Mouse (Mus musculus): ENCODE measurements around the gene Gtf2e1.

The Gtf2e1 gene

DNA sequence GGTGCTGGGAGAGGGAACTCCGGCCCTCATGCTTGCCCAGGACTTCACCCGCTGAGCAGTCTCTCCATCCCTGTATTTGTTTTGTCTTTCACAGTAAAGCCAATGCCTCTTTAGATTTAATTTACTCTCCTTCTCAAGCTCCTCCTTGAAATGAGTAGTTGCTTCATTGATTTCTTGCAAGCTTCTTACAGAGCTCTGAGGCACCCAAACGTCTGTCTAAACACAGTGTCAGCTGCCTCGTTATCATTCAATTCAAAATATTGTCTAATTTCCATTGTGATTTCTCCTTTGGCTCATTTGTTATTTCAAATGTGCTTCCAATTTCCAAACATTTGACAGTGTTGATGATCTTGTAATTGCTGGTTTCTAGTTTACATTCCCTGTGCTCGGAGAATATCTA, 6.7 kb upstream of the Gtf2e1 start:
- no peak for DNase-seq (ENCODE audit: low spot score)

DNA sequence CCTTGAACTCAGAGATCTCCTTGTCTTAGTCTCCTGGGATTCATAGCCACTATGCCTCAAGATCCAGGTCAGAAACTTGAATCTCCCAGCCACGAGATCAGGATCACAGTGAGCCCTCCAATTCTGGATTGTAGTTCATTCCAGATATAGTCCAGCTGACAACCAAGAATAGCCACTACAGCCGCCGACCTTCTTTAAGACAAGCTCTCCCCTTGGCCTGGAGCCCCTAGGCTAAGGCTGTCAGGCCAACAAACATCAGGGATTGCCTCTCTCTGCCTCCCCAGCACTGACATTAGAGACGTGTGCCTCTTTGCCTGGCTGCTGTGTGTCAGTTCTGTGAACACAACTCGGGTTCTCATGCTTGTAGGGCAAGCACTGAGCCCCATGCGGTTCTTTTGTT, 1.2 kb upstream of the Gtf2e1 start:
- DNase-seq (ENCODE audit: low spot score), result no peak

DNA sequence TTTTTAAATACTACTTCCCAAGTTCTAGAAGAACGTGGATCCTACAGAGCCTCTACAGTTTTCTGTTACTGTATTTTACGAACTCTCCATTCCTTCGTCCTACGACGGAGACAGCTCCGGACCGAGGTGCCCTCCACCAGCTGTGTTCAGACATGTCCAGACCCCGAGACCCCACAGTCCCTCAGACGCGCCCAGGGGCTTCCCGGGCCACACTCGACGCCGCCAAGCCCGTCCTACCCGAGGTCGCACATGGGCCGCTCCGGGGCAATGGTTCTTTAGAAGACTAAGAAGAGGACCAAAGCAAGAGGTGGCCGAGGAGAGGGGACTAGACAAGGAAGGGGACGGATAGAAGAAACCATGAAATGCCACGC, 364 bp downstream of the Gtf2e1 start:
- DNase-seq (ENCODE audit: low spot score), result no peak

DNA sequence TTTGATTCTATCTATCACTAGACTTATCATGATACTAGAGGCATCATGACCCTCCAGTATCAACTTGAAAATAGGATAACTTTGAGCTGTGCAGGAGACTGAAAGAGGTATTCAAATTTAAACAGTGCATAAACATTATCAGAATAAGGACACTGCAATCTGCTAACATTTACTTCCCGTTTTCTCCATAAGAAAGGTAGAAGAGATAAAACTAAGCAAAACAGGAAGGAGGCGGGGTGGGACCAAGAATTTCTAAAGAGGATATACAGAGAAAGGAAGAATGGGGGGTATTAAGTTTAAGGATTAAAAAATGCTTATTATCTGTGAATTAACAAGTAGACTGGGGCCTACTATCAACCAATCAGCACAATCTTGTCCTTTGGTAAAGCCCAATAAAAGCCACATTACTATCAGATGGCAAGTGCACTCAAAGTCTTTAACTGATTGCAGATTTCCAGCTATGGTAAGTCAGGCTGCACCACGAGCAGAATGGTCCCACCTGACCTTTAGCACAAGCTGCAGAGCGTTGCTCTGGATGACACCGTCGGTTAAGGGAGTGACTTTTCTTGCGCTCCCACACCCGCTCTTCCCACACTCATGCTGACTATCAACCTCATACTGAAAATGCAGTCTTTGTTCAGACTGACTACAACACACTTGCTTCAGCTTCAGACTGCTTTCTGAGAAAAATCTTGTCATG, 6.1 kb downstream of the Gtf2e1 start:
- DNase-seq (ENCODE audit: low spot score), result no peak

DNA sequence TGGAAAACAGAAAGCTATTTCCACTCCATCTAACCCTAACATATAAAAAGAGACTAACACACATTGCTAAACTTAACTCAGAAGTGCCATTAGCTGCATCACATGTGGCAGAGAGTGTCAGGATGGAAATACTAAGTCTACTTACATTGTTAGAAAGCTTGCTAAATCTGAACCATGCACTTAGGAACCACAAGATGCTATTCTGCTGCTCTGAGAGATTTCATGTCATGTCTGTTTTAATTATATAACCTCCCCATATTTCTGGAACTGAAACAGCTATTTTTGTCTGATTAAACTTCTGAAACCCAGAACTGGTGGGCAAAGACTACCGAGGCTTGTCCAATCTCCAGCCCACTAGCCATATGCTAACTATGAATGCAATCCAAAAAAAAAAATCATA, 7.5 kb downstream of the Gtf2e1 start:
- DNase-seq (ENCODE audit: low spot score), result no peak

DNA sequence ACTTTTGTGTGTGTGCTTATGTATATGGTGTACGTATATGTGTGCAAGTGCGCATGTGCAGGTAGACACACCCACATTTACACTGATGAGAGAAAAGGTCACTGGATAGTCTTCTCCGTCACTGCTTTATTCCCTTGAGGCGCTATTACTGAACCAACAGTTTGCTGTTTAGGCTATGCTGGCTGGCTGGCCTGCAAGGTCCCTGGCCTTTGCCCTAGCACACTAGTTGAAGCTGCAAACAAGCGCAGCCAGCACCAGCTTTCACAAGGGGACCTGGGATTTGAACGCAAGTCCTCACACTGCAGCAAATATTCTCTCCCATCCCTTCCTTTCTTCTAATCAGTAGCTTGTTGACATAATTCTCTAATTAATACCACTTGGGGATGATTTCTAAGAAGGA, 9.4 kb downstream of the Gtf2e1 start:
- DNase-seq (ENCODE audit: low spot score), result no peak

DNA sequence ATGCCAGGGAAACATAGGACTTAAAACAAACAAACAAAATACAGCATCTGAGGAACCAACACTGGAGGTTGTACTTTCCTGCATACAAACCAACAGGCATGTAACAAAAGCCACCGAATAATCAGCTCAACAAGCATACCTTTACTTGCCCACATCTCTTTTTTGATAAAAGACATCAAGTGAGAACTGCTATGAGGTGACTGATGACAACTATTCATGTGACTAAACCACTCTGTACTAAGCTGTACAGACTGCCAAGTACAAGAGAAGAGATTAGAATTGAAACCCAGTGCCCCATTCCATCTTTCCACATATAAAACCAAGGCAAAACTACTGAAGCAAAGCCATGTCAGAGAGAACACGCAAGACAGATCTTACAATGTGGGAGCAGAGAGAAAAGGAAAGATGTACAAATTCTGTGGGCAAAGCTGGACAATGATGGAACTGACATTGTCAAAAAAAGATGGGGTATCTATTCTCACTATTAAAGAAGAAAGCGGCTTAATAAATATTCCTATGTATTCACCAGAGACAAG, 12.8 kb downstream of the Gtf2e1 start:
- DNase-seq (ENCODE audit: low spot score), result no peak

DNA sequence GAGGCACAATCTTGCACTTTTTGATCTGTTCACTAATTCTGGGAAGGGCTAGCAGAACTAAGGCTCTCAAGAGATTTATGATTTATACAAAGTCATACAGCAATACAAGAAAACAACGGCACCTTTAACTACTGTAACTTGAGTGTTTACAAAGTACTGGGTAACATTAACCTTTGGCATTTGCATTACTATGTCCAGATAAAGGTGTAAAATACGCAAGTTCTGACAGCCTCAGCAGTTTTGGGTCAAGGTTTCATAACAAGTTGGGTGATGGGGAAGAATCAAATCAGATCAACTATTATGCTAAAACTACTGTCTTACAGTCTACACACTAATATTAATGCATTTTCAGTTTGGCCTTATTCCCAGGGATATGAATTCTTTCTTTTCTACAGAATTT, 14.5 kb downstream of the Gtf2e1 start:
- no peak for DNase-seq (ENCODE audit: low spot score)

DNA sequence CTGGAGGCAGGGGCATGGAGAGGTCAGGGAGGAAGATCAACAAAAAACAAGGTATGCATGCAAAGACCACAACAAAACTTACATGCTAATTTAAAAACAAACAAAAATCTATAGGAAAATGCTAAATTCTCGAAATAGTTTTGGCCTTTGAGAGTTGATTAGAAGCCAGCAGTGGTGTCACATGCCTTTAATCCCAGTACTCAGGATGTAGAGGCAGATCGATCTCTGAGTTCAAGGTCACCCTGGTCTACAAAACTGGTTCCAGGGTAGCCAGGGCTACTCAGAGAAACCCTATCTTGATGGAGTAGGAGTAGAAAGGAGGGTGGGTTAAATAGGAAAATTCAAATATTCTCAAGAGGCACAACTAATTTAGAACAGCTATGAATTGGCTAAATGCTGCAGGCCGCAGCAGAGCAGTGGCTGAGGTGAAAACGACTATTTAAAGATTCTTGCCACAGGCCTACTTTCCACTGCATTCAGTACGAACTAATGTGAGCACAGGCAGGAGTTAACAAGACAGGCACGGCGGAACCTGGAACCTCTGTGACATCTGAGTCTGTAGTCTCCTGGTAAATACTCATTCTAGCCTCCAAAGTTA, 17.4 kb downstream of the Gtf2e1 start:
- DNase-seq (ENCODE audit: low spot score), result no peak

DNA sequence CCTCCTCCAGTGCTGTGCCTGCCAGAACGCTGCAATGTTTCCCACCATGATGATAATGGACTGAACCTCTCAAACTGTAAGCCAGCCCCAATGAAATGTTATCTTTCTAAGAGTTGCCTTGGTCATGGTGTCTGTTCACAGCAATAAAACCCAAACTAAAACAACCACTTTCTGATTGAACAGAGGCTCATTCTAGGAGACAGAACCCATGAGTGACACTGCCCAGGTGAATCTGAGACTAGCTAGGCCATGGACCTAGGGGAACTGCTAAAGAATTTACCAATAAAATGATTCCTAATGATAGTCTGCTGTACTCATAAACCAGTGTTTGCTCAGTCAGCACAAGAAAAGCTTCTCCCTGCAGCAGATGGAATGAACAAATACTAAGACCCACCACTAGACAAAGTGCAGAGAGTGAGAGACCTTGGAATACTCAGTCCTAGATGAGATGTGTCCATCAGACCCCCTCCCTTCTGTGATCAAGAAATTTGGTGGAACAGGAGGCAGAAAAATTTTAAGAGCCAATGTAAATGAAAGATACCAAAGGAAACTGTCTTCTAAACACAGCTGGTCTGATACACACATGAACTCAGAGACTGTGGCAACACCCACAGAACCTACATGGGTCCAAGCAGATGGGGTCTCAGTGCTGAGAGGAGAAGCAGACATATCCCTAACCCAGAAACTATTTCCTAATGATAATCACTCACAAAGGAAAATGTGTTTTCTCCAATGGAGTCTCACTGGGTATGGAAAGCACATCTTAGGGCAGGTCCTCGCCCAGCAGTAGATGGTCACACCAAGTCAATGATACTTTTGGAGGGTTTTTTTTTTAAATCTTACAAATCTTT, 19.2 kb downstream of the Gtf2e1 start:
- DNase-seq (ENCODE audit: low spot score), result no peak

DNA sequence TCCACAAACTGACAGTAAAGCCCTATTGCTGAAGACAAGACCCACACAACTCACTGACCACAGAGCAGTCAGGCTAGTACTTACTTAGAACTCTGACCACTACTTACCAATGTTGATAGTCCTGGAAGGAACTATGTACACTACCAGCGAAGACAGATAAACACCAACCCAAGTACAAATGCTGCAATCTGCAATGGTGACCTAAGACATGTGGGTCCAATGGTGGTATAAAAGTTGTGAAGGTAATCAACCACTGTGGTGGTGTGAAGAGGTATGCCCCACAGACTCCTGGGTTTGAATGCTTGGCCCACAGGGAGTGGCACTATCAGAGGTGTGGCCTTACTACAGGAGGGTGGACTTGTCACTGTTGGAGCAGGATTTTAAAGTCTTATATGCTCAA, 19.9 kb downstream of the Gtf2e1 start:
- no peak for DNase-seq (ENCODE audit: low spot score)

DNA sequence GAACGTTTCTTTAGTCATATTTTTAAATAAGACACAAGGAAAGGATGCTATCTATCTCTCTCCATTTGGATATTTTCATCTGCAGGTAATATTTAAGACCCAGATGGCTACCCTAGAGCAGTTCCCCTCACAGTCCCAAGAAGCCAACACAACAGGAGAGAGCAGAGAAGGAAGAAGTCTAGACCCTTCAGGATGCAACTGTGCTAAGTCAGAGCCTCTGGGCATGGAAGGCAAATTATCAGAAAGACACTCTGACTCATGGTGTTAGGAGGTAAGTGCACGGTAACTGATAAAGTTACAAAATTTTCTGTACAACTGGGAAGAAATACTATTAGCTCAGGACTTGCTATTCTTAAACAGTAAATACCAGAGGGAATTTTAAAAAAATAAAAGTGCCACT, 20.9 kb downstream of the Gtf2e1 start:
- DNase-seq (ENCODE audit: low spot score), result no peak

DNA sequence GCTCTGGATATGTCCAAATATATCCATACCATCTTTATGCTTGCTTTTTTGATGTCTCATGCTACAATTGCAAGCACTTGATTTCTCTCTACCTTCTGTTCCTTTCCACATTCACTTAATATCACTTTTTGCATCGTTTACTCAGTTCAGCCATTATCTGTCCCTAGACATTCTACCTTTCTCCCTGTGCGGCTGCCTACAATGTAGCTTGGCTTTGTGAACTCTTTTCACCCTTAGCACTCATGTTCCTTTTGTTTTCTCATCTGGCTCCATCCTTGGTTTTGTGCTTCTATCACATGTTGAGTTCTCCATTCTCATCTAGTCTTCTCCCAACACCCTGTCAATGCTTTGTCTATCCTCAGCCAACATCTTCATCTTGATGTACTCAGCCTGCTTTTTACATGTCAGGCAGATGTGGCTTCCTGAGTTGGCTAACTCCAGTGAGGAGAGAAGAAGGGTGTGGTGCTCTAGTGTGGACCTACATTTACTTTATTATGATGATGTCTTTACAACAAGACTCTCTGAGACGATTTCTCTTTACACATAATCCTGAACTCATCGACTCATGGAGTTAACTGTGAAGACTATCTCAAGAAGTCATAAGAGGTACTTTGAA, 21.9 kb downstream of the Gtf2e1 start:
- DNase-seq (ENCODE audit: low spot score), result no peak

DNA sequence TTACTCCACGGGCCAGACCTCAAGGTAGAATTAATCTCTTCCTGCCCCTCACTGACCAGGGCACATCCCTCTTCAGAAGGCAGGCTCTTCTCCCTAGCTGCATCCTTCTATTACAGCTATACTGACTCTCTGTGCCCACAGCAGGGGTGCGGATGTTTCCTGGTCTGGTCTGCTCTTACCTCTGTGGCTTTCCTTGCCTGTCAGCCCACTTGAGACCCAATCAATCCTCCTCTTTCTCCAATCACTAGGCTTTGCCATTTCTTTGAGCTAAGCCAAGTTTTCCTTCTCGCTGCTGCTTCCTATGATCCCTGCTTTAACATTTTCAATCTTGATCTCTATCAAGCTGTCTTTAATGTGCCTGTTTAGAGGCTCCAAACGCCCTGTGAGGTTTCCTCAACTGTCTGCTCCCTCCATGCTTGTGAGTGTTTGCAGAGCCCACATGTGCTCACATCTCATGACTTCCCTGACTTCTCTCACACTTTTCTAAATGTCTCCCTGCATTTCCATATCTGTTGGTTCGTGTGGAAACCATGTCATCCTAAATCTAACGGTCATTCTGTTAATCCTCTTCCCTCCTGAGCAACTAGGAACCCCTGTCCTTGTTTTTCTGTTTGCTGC, 23.1 kb downstream of the Gtf2e1 start:
- no peak for DNase-seq (ENCODE audit: low spot score)

DNA sequence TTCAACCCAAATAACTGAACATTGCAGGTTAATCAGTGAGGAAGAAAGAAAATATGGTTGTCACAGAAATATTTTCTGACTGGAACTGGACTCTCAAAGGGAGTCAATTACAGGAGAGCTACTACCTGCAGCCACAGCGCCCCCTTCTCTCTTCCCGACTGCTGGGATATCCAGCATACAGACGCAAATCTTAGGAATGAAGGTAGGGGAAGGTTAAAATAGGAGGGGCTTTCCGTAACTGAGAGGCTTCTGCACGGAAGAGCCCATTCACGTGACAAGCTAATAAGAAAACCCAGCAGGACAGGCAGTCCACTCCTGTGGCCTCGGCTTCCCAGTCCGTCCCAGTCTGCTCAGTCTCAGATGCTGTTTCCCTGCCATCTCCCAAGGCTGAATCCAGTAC, 24.9 kb downstream of the Gtf2e1 start:
- no peak for DNase-seq (ENCODE audit: low spot score)

DNA sequence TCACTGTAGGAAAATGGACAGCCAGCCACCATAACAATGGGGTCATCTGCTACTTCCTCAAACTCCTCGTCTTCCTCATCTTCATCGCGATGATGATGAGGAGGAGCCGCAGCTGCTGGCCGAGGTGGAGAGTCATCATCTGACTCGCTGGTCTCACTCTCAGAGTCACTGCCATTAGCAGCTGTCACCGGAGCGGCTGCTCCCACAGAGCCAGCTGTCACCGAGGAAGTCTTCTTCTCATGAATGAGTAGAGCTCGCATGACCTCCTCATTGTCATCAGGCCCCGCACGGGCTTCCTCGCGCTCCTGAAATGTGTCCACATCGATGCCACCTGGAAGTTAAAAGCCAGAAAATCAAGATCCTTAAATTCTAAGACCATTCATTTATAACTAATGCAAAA, 28.1 kb downstream of the Gtf2e1 start:
- DNase-seq (ENCODE audit: low spot score), result no peak

DNA sequence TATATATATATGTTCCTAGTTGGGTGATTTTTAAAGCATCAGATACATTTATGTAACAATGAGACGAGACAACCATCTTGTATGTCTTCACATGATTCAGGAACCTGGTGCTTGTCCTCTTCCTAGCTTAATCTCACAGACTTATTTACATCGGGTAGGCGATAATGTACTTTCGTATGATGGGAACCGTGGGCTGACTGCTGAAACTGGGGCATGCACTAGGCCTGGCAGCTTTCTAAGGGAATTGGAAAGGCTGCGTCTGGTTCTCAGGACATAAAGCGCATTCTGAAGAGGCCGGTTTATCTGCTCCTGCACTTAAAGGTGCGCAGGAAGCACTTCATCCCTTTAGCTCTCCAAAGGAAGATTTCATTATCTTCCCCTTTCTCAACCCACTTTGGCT, 32.8 kb downstream of the Gtf2e1 start:
- DNase-seq (ENCODE audit: low spot score), result no peak

DNA sequence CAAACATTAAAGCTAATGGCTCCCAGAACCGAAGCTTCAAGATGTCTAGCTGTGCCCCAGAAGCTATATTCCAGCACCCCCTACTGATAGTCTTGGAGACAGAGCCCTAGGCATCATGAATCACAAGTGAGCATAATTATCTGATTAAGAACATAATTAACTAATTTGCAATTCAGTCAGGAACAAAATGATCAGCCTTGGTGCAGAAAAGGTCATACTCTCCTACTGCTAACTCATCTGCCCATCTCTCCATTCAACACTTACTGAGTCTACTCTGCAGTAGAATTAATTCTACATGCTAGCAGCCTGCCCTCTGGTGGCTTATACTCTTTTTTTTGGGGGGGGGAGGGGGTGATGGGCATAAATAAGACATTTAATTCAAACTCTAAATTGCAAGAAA, 35.1 kb downstream of the Gtf2e1 start:
- no peak for DNase-seq (ENCODE audit: low spot score)

DNA sequence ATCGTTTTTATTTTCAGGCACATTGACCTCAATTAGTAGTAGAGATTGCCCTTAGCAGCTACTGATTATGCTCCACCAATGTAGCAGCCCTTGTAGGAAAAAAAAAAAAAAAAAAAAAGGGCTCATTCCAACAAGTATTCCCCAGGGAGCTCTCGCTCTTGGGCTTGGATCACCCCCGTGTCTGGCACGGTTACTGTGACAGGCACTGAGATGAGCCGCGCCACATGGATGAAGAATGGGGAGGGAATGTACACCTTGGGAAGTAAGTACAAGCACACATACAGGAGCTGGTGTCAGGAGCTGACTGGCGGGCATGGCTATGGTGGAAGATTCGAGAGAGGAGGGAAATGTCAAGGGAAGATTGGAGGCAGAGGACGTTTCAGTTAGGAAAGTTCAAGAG, 41.0 kb downstream of the Gtf2e1 start:
- no peak for DNase-seq (ENCODE audit: low spot score)

DNA sequence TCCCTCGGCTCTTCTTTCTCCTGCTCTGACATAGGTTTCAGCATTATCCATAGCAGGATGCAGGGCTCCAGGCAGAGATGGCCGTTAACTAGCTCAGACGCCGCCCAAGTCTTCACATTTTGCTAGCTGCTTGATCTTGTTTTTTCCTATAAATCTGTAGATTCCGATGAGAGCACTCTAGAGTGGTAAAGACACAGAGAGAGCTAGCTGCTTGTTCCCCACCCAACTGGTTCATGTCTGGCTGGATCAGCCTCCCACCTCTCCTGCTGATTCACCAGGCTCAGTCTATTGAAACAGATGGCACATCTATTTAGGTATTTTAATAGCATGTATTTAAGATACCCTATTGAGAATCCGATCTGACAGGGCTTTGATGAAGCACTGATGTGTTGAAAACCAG, 44.6 kb downstream of the Gtf2e1 start:
- DNase-seq (ENCODE audit: low spot score), result no peak

DNA sequence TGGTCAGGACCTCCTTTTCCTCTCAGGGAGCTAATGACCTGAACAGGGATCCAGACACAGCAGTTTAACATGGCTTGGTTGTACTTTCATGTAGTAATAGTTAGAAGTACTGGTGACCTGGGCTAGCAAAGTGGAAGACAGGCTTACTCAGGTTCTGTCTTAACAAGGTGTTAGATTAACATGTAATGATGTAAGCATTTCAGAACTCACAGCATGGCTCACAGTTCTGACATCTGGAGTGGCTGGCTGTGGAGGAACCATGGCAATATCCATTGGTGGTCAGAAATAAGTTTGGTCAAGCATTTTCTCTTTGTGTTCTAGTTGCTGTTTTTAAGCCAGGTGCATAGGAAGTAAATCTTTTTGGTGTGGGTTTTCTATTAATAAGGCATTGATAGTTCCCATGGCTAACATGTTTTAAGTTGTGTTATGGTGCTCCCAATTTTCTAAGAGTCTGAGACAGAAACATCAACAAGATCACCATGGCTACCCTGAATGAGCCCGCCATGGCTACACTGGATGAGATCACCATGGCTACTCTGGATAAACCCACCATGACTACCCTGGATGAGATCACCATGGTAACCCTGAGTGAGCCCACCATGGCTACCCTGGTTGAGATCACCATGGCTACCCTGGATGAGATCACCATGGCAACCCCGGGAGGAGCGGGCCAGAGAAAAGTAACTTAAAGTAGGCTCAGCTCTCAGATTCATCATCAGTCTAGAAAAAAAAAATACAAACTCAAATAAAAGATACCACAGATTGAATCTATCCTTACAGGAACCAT, 52.6 kb downstream of the Gtf2e1 start:
- no peak for DNase-seq (ENCODE audit: low spot score)

Data from T-cell, adult 2 months (primary cell).